Mouse (Mus musculus): Measurements from ENCODE around the gene Fam189a1.
A peak's percentile ranks its signal among the peaks of the same experiment; 100 is the strongest.

The Fam189a1 gene

GRCm38 (mm10) chr7:65156514-65156911, at the start of gene Fam189a1:
TSS of gene Fam189a1 (minus strand) at chr7:65156570.
- peak; percentile 65 for DNase-seq (ENCODE audit: low spot score)

- DNase-seq (ENCODE audit: low spot score), result no peak
Measured at GRCm38 (mm10) chr7:65206021-65206420, 49.7 kb upstream of the Fam189a1 start.

- no peak for DNase-seq (ENCODE audit: low spot score)
Measured at GRCm38 (mm10) chr7:65202719-65203118, 46.3 kb upstream of the Fam189a1 start.

- peak; percentile 36 for DNase-seq (ENCODE audit: low spot score)
Measured at GRCm38 (mm10) chr7:65180694-65181093, 24.3 kb upstream of the Fam189a1 start.

GRCm38 (mm10) chr7:65170762-65171161, 14.4 kb upstream of the Fam189a1 start:
- no peak for DNase-seq (ENCODE audit: low spot score)

GRCm38 (mm10) chr7:65157031-65158025, 958 bp upstream of the Fam189a1 start:
- DNase-seq (ENCODE audit: low spot score), result no peak

- DNase-seq (ENCODE audit: low spot score), result peak; percentile 73
Measured at GRCm38 (mm10) chr7:65155628-65156513, 499 bp downstream of the Fam189a1 start.

- peak; percentile 11 for DNase-seq (ENCODE audit: low spot score)
Measured at GRCm38 (mm10) chr7:65154576-65154975, 1.8 kb downstream of the Fam189a1 start.

- DNase-seq (ENCODE audit: low spot score), result no peak
Measured at GRCm38 (mm10) chr7:65153846-65154245, 2.5 kb downstream of the Fam189a1 start.

GRCm38 (mm10) chr7:65151526-65151925, 4.8 kb downstream of the Fam189a1 start:
- DNase-seq (ENCODE audit: low spot score), result no peak

GRCm38 (mm10) chr7:65149040-65149439, 7.3 kb downstream of the Fam189a1 start:
- no peak for DNase-seq (ENCODE audit: low spot score)

GRCm38 (mm10) chr7:65144881-65145280, 11.5 kb downstream of the Fam189a1 start:
- DNase-seq (ENCODE audit: low spot score), result no peak

GRCm38 (mm10) chr7:65141907-65142698, 14.3 kb downstream of the Fam189a1 start:
- no peak for DNase-seq (ENCODE audit: low spot score)

- no peak for DNase-seq (ENCODE audit: low spot score)
Measured at GRCm38 (mm10) chr7:65140832-65141231, 15.5 kb downstream of the Fam189a1 start.

GRCm38 (mm10) chr7:65140099-65140498, 16.3 kb downstream of the Fam189a1 start:
- DNase-seq (ENCODE audit: low spot score), result no peak

- DNase-seq (ENCODE audit: low spot score), result no peak
Measured at GRCm38 (mm10) chr7:65123766-65124165, 32.6 kb downstream of the Fam189a1 start.

- DNase-seq (ENCODE audit: low spot score), result no peak
Measured at GRCm38 (mm10) chr7:65116903-65117302, 39.5 kb downstream of the Fam189a1 start.

- DNase-seq (ENCODE audit: low spot score), result no peak
Measured at GRCm38 (mm10) chr7:65115366-65115765, 41.0 kb downstream of the Fam189a1 start.

GRCm38 (mm10) chr7:65111664-65112063, 44.7 kb downstream of the Fam189a1 start:
- no peak for DNase-seq (ENCODE audit: low spot score)

- DNase-seq (ENCODE audit: low spot score), result no peak
Measured at GRCm38 (mm10) chr7:65105566-65105965, 50.8 kb downstream of the Fam189a1 start.

- DNase-seq (ENCODE audit: low spot score), result no peak
Measured at GRCm38 (mm10) chr7:65105097-65105467, 51.3 kb downstream of the Fam189a1 start.
